Mouse (Mus musculus): ENCODE measurements at regions not wholly inside any gene's neighbourhood (a gene's known extent, or its start where the extent isn't known, plus 50 kb on each side); places are given as distances from the start of the nearest gene placed in this dataset.

GRCm38 (mm10) chr7:75360874-75361273 is 51.8 kb upstream of the Sv2b start:
- in situ Hi-C loops (cut with MboI, MseI), result no loop called here

GRCm38 (mm10) chr7:75362541-75362940 is 53.5 kb upstream of the Sv2b start:
- in situ Hi-C loops (cut with MboI, MseI), result no loop called here

GRCm38 (mm10) chr7:75365480-75365879 is 56.4 kb upstream of the Sv2b start:
- in situ Hi-C loops (cut with MboI, MseI), result loop anchor here (5.0 kb wide), 1 partner anchor 228 kb away; no protein-coding TSS in a partner anchor

GRCm38 (mm10) chr7:75366285-75366882 is 57.3 kb upstream of the Sv2b start:
- in situ Hi-C loops (cut with MboI, MseI), result loop anchor here (5.0 kb wide), 1 partner anchor 229 kb away; no protein-coding TSS in a partner anchor

- in situ Hi-C loops (cut with MboI, MseI), result loop anchor here (5.0 kb wide), 1 partner anchor 231 kb away; no protein-coding TSS in a partner anchor
Observed at GRCm38 (mm10) chr7:75368315-75368714, 59.3 kb upstream of the Sv2b start.

GRCm38 (mm10) chr7:75369366-75369765 is 60.3 kb upstream of the Sv2b start:
- in situ Hi-C loops (cut with MboI, MseI), result loop anchor here (5.0 kb wide), 1 partner anchor 232 kb away; no protein-coding TSS in a partner anchor

- in situ Hi-C loops (cut with MboI, MseI), result loop anchor here (10.0 kb wide), 2 partner anchors 184 to 504 kb away; no protein-coding TSS in a partner anchor
Observed at GRCm38 (mm10) chr7:75370595-75371519, 61.8 kb upstream of the Sv2b start.

- in situ Hi-C loops (cut with MboI, MseI), result loop anchor here (10.0 kb wide), 2 partner anchors 183 to 503 kb away; no protein-coding TSS in a partner anchor
Observed at GRCm38 (mm10) chr7:75371520-75371876, 62.4 kb upstream of the Sv2b start.

- in situ Hi-C loops (cut with MboI, MseI), result loop anchor here (10.0 kb wide), 2 partner anchors 183 to 503 kb away; no protein-coding TSS in a partner anchor
Observed at GRCm38 (mm10) chr7:75371991-75372390, 62.9 kb upstream of the Sv2b start.

- in situ Hi-C loops (cut with MboI, MseI), result loop anchor here (10.0 kb wide), 2 partner anchors 182 to 502 kb away; no protein-coding TSS in a partner anchor
Observed at GRCm38 (mm10) chr7:75372892-75373444, 63.9 kb upstream of the Sv2b start.

- in situ Hi-C loops (cut with MboI, MseI), result loop anchor here (10.0 kb wide), 2 partner anchors 180 to 500 kb away; no protein-coding TSS in a partner anchor
Observed at GRCm38 (mm10) chr7:75374506-75374905, 65.4 kb upstream of the Sv2b start.

- in situ Hi-C loops (cut with MboI, MseI), result loop anchor here (10.0 to 25.0 kb wide), 3 partner anchors 175 to 495 kb away; no protein-coding TSS in a partner anchor
Observed at GRCm38 (mm10) chr7:75379595-75379994, 70.5 kb upstream of the Sv2b start.

- in situ Hi-C loops (cut with MboI, MseI), result loop anchor here in 1 of 2 experiments (25.0 kb wide), 1 partner anchor 178 kb away; no protein-coding TSS in a partner anchor
Observed at GRCm38 (mm10) chr7:75384506-75384911, 70.8 kb upstream of the Akap13 start.

- in situ Hi-C loops (cut with MboI, MseI), result loop anchor here in 1 of 2 experiments (5.0 to 25.0 kb wide), 2 partner anchors 85 to 175 kb away; no protein-coding TSS in a partner anchor
Observed at GRCm38 (mm10) chr7:75387033-75387432, 68.3 kb upstream of the Akap13 start.

GRCm38 (mm10) chr7:75387821-75388431 is 67.4 kb upstream of the Akap13 start:
- in situ Hi-C loops (cut with MboI, MseI), result loop anchor here in 1 of 2 experiments (5.0 to 25.0 kb wide), 2 partner anchors 84 to 174 kb away; no protein-coding TSS in a partner anchor

- in situ Hi-C loops (cut with MboI, MseI), result loop anchor here in 1 of 2 experiments (25.0 kb wide), 1 partner anchor 172 kb away; no protein-coding TSS in a partner anchor
Observed at GRCm38 (mm10) chr7:75390162-75390561, 65.2 kb upstream of the Akap13 start.

- in situ Hi-C loops (cut with MboI, MseI), result loop anchor here in 1 of 2 experiments (25.0 kb wide), 1 partner anchor 170 kb away; no protein-coding TSS in a partner anchor
Observed at GRCm38 (mm10) chr7:75392783-75393182, 62.6 kb upstream of the Akap13 start.

- in situ Hi-C loops (cut with MboI, MseI), result loop anchor here in 1 of 2 experiments (25.0 kb wide), 1 partner anchor 169 kb away; no protein-coding TSS in a partner anchor
Observed at GRCm38 (mm10) chr7:75393466-75393865, 61.9 kb upstream of the Akap13 start.

- in situ Hi-C loops (cut with MboI, MseI), result loop anchor here in 1 of 2 experiments (25.0 kb wide), 1 partner anchor 167 kb away; no protein-coding TSS in a partner anchor
Observed at GRCm38 (mm10) chr7:75394866-75395580, 60.3 kb upstream of the Akap13 start.

GRCm38 (mm10) chr7:75397559-75397958 is 57.8 kb upstream of the Akap13 start:
- in situ Hi-C loops (cut with MboI, MseI), result loop anchor here in 1 of 2 experiments (25.0 kb wide), 1 partner anchor 165 kb away; no protein-coding TSS in a partner anchor
